Mouse (Mus musculus) left cerebral cortex, adult 9 months (tissue): Measurements from ENCODE around the gene Ssc5d.

ENCODE experiments used
- DNase-seq, 2 experiments: peaks; one replicate each; pipeline ENCODE4 v3.0.0; 2022; ENCODE audit warnings: low spot score in 2 of 2

The Ssc5d gene

GRCm38 (mm10) chr7:4919971-4920370 is 5.6 kb upstream of the Ssc5d start:
- no peak for DNase-seq

DNA sequence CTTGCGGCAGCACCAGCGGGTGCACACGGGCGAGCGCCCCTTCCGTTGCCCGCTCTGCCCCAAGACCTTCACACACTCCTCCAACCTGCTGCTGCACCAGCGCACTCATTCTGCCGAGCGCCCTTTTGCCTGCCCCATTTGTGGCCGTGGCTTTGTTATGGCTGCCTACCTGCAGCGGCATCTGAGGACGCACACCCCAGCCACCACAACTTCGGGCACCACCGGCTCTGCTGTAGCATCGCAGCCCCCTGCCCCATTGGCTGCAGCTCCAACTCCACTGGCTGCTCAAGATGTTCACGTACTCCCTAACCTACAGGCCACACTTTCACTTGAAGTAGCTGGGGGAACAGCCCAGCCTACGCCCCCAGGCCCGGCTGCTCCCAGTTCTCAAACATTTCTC is 5.1 kb upstream of the Ssc5d start:
- DNase-seq = no peak

- DNase-seq = no peak
These were observed 4.4 kb upstream of the Ssc5d start for GRCm38 (mm10) chr7:4920976-4921823.

DNA sequence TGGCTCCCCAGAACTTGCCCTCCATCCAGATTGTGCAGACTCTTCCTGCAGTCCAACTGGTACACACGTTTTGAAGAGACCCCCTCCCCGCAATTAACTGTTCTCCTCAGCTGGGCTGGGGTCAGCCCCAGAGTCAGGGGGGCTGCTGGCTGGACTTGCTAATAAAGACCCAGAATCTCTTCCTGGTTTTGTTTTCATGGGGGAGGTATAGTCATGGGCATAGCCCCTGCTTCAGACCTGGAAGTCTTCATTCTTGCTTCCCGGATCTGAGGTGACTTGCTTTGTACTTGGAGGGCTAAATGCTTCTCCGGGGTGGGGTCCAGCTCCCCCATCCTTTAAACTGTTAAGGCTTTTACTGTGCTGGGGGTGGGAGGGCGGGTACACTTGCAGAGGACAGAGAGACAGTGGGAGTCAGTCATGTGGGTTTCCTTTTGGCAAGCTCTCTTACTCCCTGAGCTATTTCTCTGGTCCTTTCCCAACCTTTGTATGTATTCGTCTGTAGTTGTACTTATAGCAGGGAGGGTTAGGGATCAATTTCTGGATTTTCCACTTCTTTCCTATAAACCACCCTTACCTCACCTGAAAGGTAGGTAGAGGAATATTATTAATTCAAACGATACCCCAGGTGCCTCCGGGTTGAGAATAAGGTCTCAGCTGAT is 3.6 kb upstream of the Ssc5d start, which contains the start of gene Nat14:
Gene Nat14 (plus strand): TSS at position 205 of the 659 bp plus-strand sequence.
- no peak for DNase-seq

DNA sequence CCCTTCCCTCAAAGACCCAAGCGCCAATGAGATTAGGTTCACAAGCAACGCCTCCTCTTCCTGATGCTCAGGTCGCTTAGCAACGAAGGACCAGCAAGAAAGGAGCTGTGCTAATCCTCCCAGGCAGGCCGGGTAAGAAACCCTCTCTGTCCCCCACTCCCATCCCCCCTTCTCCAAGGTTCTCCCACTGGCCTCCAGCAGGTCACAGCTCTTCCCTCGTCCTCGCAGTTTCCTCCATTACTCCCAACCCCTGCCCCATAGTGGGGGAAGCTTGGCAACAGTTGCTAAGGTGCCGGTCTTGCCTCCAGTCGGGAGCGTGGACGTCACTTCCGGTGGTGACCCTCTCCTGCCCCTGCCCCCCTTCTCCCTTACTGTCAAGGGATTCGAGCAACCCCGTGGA is 3.1 kb upstream of the Ssc5d start:
- DNase-seq = peak; percentile 86 to 88

DNA sequence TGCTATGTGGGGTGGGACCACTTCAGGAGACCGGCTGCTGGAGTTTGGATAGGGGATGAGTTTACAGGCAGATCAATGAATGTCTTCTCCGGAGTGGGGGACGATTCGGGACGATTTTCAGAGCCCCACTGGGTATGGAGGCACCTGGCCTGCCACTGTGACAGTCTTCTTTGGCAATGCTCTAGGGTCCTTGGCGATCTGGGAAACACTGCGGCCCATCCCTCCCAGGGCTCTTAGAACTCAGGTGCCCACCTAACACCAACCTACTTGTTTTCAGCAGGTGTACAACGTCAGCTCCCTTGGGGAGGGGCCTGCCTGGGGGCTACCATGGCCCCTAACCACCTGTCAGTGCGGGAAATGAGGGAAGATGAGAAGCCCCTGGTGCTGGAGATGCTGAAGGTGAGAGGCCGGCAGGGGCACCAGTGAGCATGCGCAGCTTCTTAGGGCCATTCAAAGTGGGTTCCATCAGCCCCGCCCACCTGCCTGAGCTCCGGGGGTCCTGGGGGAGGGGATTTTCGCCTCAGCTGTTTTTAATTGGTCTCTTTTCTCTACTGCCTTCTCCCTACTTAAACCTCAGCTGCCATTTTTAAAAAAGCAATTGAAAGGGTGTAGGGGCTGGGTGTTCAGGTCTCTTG is 2.5 kb upstream of the Ssc5d start:
- DNase-seq = peak in 1 of 2 experiments; percentile 84

DNA sequence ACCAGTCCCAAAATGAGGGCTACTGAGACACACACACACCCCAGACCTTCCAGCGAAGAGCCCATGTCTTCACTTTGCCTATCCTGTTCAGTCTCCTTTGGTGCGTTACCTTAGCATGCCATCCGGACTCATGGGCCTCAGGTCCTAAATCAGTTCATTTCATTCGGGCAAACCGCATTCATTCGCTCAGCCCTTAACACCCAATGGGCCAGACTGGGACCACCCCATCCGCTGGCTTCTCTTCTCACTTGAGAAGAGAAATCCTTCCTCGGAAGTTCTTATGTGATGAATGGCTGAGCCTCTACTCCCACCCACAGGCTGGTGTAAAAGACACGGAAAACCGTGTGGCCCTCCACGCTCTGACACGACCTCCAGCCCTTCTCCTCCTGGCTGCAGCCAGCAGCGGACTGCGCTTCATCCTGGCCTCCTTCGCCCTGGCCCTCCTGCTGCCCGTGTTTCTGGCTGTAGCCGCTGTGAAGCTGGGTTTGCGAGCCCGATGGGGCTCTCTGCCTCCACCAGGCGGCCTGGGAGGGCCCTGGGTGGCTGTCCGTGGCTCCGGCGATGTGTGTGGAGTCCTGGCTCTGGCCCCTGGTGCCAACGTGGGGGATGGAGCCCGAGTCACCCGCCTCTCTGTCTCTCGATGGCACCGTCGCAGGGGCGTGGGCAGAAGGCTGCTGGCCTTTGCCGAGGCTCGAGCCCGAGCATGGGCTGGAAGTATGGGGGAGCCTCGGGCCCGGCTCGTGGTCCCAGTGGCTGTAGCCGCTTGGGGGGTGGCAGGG is 1.8 kb upstream of the Ssc5d start:
- DNase-seq = peak in 1 of 2 experiments; percentile 55

- DNase-seq = no peak
These were observed 1.1 kb upstream of the Ssc5d start for GRCm38 (mm10) chr7:4924483-4924882.

DNA sequence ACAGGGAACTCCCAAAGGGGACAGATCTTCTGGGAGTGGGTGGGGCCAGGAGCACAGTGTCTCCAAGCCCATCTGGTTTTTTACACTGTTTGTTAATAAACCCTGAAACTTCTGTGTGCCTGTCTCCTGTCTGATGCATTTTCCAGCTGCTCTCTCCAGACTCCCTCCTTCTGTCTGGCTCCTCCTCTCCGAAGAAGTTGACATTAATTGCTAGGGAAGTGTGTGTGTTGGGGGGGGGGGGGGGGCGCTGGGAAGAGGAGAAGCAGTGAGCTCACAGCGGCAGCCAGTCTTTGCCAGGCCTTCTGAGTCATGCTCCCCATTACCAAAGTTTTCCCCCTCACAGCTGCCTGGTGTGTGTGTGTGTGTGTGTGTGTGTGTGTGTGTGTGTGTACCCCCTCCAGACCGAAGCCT is 689 bp upstream of the Ssc5d start:
- no peak for DNase-seq

DNA sequence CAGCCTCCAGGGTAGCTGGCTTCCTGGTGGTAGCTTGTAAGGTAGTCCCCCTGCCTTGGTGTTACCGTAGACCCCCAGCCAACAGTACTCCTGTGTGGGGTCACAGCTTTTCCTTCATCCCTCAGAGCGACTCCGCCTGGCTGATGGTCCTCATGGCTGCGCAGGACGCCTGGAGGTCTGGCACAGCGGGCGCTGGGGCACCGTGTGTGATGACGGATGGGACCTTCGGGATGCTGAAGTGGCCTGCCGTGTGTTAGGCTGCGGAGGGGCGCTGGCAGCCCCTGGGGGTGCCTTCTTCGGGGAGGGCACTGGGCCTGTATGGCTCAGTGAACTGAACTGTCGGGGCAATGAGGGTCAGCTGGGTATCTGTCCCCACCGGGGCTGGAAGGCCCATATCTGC is 1.3 kb downstream of the Ssc5d start:
- no peak for DNase-seq

DNA sequence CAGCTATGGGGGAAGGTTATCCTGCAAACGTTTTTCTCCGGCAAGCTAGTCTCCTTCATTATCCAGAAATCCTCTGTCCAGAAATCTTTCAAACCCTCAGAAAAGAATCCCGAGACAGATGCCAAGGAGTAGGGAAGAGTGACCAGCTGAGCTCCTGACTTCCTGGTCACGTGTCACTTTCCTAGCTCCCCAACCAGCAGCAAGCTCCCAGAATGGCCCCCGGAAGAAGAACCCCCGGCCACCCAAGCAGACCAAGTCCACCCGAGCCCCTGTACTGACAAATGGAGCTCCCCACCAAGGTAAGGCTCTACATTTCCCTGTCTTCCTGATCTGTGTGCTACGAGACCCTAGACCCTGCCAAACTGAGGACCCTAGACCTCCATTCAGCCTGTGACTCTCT is 2.1 kb downstream of the Ssc5d start:
- DNase-seq = no peak

GRCm38 (mm10) chr7:4928323-4928722 is 2.7 kb downstream of the Ssc5d start:
- no peak for DNase-seq

GRCm38 (mm10) chr7:4933103-4933502 is 7.5 kb downstream of the Ssc5d start:
- DNase-seq = no peak

GRCm38 (mm10) chr7:4934160-4934914 is 8.8 kb downstream of the Ssc5d start:
- DNase-seq = no peak

DNA sequence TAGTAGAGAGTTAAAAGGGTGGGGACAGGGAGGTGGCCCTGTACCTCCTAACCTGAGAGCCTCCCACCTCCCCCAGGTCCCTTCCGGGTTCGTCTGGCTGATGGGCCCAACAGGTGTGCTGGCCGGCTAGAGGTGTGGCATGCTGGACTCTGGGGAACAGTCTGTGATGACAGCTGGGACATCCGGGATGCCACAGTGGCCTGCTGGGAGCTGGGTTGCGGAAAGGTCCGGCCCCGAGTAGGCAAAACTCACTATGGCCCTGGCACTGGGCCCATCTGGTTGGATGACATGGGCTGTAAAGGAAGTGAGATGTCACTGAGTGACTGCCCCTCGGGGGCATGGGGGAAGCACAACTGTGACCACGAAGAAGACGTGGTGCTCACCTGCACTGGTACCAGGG is 11.2 kb downstream of the Ssc5d start:
- DNase-seq = no peak

- DNase-seq = no peak
These were observed 11.8 kb downstream of the Ssc5d start for GRCm38 (mm10) chr7:4937392-4937791.

- DNase-seq = peak in 1 of 2 experiments; percentile 68
These were observed 12.9 kb downstream of the Ssc5d start for GRCm38 (mm10) chr7:4938456-4938855.

DNA sequence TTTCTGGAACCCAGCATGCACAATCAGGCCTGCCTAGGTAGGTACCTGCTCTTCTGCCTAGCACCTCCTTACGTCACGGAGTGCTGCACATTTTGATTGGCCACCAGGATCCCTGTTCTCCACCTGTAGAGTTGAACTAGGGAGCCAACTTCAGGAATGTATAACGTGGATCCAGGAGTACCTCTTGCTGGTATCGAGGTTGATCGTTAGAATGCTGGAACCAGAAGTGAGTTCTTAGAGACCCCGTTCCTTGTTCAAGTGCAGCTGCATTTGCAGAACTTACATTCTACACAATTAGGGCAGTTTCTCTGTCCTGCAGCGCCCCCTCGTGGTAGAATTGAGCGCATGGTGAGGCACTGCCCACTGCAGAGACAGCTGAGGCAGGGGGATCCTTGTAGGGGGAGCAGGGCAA is 14.5 kb downstream of the Ssc5d start:
- DNase-seq = peak in 1 of 2 experiments; percentile 88

DNA sequence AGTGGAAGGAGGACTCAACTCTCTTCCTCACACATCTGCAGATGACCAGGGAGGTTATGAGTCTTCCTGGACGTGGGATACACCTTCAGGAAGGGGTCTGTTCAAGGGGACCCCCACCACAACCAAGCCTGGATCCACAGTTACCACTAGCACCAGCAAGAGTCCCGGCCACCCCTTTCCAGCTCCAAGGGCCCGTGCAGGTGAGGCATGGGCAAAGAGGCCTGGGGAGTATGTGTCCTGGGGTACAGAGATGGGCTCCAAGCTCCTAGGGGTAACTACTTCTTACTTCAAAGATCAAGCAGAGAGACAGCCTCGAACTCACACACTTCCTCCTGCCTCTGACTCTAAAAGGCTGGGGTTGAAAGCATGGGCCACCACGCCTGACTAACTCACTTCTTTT is 17.1 kb downstream of the Ssc5d start:
- no peak for DNase-seq

DNA sequence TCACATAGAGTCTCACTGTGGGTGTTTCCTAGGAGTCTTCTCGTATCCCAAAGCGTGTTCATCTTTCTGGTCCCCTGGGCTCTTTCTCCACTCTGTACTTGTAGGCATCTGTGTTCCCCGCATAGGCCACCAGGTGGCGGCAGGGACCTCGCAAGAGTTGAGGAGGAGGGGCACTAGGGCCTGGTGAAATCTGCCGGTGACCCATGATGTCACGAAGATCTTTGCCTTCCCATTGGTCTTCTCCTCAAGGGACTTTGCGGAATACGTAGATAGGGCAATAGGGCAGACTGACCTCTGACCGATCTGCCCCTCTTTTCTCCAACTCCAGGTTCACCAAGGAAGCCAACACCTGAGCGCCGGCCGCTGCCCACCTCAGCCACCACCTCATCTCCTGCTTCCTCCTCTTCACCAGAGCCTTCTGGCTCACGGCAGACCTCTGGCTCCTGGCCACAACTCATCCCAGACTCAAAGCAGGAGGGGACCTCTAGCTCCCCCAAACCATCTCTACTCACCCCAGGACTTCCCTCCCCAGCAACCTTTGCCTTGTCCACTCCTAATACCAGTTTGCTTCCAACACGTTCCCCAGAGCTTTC is 17.7 kb downstream of the Ssc5d start:
- peak; percentile 87 to 98 for DNase-seq

DNA sequence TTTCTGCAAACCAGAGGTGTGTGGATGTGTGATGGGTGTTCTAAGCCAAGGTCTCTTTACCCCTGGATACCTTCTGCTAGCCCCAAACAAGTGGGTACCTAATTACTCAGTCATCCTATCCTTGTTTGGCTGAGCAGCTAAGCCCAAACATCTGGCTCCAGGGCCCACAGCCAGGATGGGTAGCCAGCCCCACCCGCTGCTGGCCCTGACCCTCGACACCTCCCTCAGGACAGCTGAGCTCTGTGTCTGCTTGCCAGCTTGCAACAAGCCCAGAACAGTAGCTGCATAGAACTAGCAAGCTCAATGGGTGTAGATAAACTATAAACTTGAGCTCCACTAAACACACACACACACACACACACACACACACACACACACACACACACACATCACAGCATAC is 22.3 kb downstream of the Ssc5d start:
- DNase-seq = no peak
